Mouse (Mus musculus) intestine, embryonic 14.5 days (tissue): Measurements from ENCODE around the gene Lrrc8c. TPM values are rescaled to one million over a fixed set of nuclear protein-coding genes. Genes with fewer than 3 reads are reported as not detected.

ENCODE experiments used
- ATAC-seq: fragments of 200-750 bp; cut with Nextera tagmentation; replicated peaks from 2 replicates; pipeline ENCODE4 v1.8.0; 2017; ENCODE audit warnings: low read depth, moderate number of reproducible peaks, moderate TSS enrichment, moderate library complexity; ENCODE audit not compliant: low FRiP score, low TSS enrichment
- DNase-seq: peaks from one replicate; pipeline ENCODE4 v3.0.0-alpha.2; 2018; ENCODE audit warnings: low spot score
- H3K27ac ChIP-seq: fragments of 300-500 bp; sonication (generic); 2 replicates; pipeline ENCODE4 v1.5.1; 2014; ENCODE audit warnings: low read depth, mild to moderate bottlenecking, control low read depth
- H3K27me3 ChIP-seq: fragments of 300-500 bp; sonication (generic); replicated peaks from 2 replicates; pipeline ENCODE4 v1.6.1; 2014; ENCODE audit warnings: low read length, control low read depth; ENCODE audit not compliant: control insufficient read depth, insufficient read depth
- H3K36me3 ChIP-seq: fragments of 300-500 bp; sonication (generic); 2 replicates; pipeline ENCODE4 v1.6.1; 2014; ENCODE audit warnings: low read length, control low read depth; ENCODE audit not compliant: control insufficient read depth, insufficient read depth
- H3K4me1 ChIP-seq: fragments of 300-500 bp; sonication (generic); replicated peaks from 2 replicates; pipeline ENCODE4 v1.6.1; 2014; ENCODE audit warnings: low read length, control low read depth, mixed read lengths; ENCODE audit not compliant: control insufficient read depth, insufficient read depth
- H3K4me2 ChIP-seq: fragments of 300-500 bp; sonication (generic); 2 replicates; pipeline ENCODE4 v1.6.1; 2014; ENCODE audit warnings: low read length
- H3K4me3 ChIP-seq: fragments of 300-500 bp; sonication (generic); 2 replicates; pipeline ENCODE4 v1.5.1; 2014; ENCODE audit warnings: low read depth, low read length, control low read depth, mixed read lengths
- H3K9ac ChIP-seq: fragments of 300-500 bp; sonication (generic); 2 replicates; pipeline ENCODE4 v1.6.1; 2014; ENCODE audit warnings: mild to moderate bottlenecking, low read length
- H3K9me3 ChIP-seq: fragments of 300-500 bp; sonication (generic); 2 replicates; pipeline ENCODE4 v1.6.1; 2016; ENCODE audit warnings: low read length, control low read depth; ENCODE audit not compliant: control insufficient read depth
- WGBS: fragments of 180-500 bp; shearing (Covaris S2); extraction: QIAGEN DNeasy Blood & Tissue Kit; methylation state at CpG from one replicate; pipeline ENCODE4 v1.1.7; 2014; 5-methylcytosine and 5-hydroxymethylcytosine counted together
- polyA plus RNA-seq: library from polyadenylated mRNA; unstranded; fragments of >200 nt; fragmentation: Nextera tagmentation; extraction: Ambion mirVana; gene quantifications from 2 replicates; pipeline ENCODE4 v1.2.1, GENCODE M21; 2014

Lrrc8c gene
- polyA plus RNA-seq, 1 experiment from 2014 or later, result 19.1 TPM

GRCm38 (mm10) chr5:105527477-105528331, 8.5 kb downstream of the Lrrc8c start:
- Histone ChIP-seq H3K36me3 (peaks cover 5% of the 10 kb centered on the region; the same call in 1 of the 2 replicates), H3K4me3 (no peak overlapping the region), H3K4me2 (peak overlapping the region; percentile 5; the same call in 1 of the 2 replicates), H3K27ac (no peak overlapping the region), H3K4me1 (0 out of 2 replicates have a peak, but pooled peaks cover 5% of the 10 kb centered on the region), H3K9me3 (no peaks in the 10 kb centered on the region), H3K27me3 (no peaks in the 10 kb centered on the region), H3K9ac (no peak overlapping the region)
- ATAC-seq (peak; percentile 62; the same call in 1 of the 2 replicates), DNase-seq (peak; percentile 53)
- WGBS, result 59% methylated on average over 23 of the region's 23 CpGs

- Histone ChIP-seq H3K9ac (no peak overlapping the region), H3K4me2 (no peak overlapping the region), H3K27me3 (no peaks in the 10 kb centered on the region), H3K36me3 (no peaks in the 10 kb centered on the region), H3K4me1 (0 out of 2 replicates have a peak, but pooled peaks cover 5% of the 10 kb centered on the region), H3K9me3 (no peaks in the 10 kb centered on the region), H3K4me3 (no peak overlapping the region), H3K27ac (no peak overlapping the region)
- DNase-seq (no peak), ATAC-seq (no peak)
- WGBS, result 71% methylated on average over 6 of the region's 6 CpGs
Observed at GRCm38 (mm10) chr5:105530576-105530975, 11.4 kb downstream of the Lrrc8c start.

- 0 out of 2 replicates have a peak, but pooled peaks cover 5% of the 10 kb centered on the region for H3K4me1 ChIP-seq
- no peaks in the 10 kb centered on the region for H3K9me3 ChIP-seq
- 93% methylated on average over 3 of the region's 3 CpGs for WGBS
- no peaks in the 10 kb centered on the region for H3K27me3 ChIP-seq
- H3K4me3 ChIP-seq, result no peak overlapping the region
- ATAC-seq (no peak), DNase-seq (no peak)
- 0 out of 2 replicates have a peak, but pooled peaks cover 3% of the 10 kb centered on the region for H3K36me3 ChIP-seq
- no peak overlapping the region for H3K4me2 ChIP-seq
- H3K9ac ChIP-seq, result no peak overlapping the region
- no peak overlapping the region for H3K27ac ChIP-seq
Observed at GRCm38 (mm10) chr5:105535186-105535585, 16.0 kb downstream of the Lrrc8c start.

- DNase-seq (no peak), ATAC-seq (no peak)
- Histone ChIP-seq H3K36me3 (0 out of 2 replicates have a peak, but pooled peaks cover 3% of the 10 kb centered on the region), H3K4me1 (no peaks in the 10 kb centered on the region), H3K27me3 (no peaks in the 10 kb centered on the region), H3K27ac (no peak overlapping the region), H3K9me3 (no peaks in the 10 kb centered on the region), H3K4me2 (no peak overlapping the region), H3K4me3 (no peak overlapping the region), H3K9ac (no peak overlapping the region)
- WGBS, result 90% methylated on average over 2 of the region's 2 CpGs
Observed at GRCm38 (mm10) chr5:105536172-105536571, 17.0 kb downstream of the Lrrc8c start.

GRCm38 (mm10) chr5:105537101-105537723, 18.0 kb downstream of the Lrrc8c start:
- ATAC-seq (no peak), DNase-seq (no peak)
- Histone ChIP-seq H3K4me1 (no peaks in the 10 kb centered on the region), H3K9ac (no peak overlapping the region), H3K4me2 (no peak overlapping the region), H3K4me3 (no peak overlapping the region), H3K27me3 (no peaks in the 10 kb centered on the region), H3K9me3 (no peaks in the 10 kb centered on the region), H3K36me3 (0 out of 2 replicates have a peak, but pooled peaks cover 3% of the 10 kb centered on the region), H3K27ac (no peak overlapping the region)
- WGBS, result 79% methylated on average over 11 of the region's 11 CpGs

GRCm38 (mm10) chr5:105541051-105541450, 21.9 kb downstream of the Lrrc8c start:
- no peak overlapping the region for H3K27ac ChIP-seq
- no peak overlapping the region for H3K4me2 ChIP-seq
- no peaks in the 10 kb centered on the region for H3K4me1 ChIP-seq
- no peaks in the 10 kb centered on the region for H3K9me3 ChIP-seq
- no peak for DNase-seq
- 92% methylated on average over 7 of the region's 7 CpGs for WGBS
- H3K36me3 ChIP-seq, result peaks cover 6% of the 10 kb centered on the region; the same call in 1 of the 2 replicates
- H3K27me3 ChIP-seq, result no peaks in the 10 kb centered on the region
- no peak overlapping the region for H3K4me3 ChIP-seq
- H3K9ac ChIP-seq, result no peak overlapping the region
- ATAC-seq, result no peak

- H3K9me3 ChIP-seq, result no peaks in the 10 kb centered on the region
- no peak overlapping the region for H3K4me3 ChIP-seq
- DNase-seq (no peak), ATAC-seq (no peak)
- no peak overlapping the region for H3K4me2 ChIP-seq
- 61% methylated on average over 3 of the region's 3 CpGs for WGBS
- no peaks in the 10 kb centered on the region for H3K4me1 ChIP-seq
- no peak overlapping the region for H3K9ac ChIP-seq
- peaks cover 4% of the 10 kb centered on the region; the same call in 1 of the 2 replicates for H3K36me3 ChIP-seq
- H3K27me3 ChIP-seq, result no peaks in the 10 kb centered on the region
- no peak overlapping the region for H3K27ac ChIP-seq
Observed at GRCm38 (mm10) chr5:105545126-105545525, 25.9 kb downstream of the Lrrc8c start.

- Histone ChIP-seq H3K27ac (no peak overlapping the region), H3K4me1 (no peaks in the 10 kb centered on the region), H3K36me3 (peaks cover 4% of the 10 kb centered on the region; the same call in 1 of the 2 replicates), H3K9ac (no peak overlapping the region), H3K4me2 (no peak overlapping the region), H3K9me3 (no peaks in the 10 kb centered on the region), H3K4me3 (no peak overlapping the region), H3K27me3 (no peaks in the 10 kb centered on the region)
- 91% methylated on average over 4 of the region's 4 CpGs for WGBS
- DNase-seq (no peak), ATAC-seq (no peak)
Observed at GRCm38 (mm10) chr5:105547115-105547514, 27.9 kb downstream of the Lrrc8c start.
